Mouse (Mus musculus): ENCODE results near the gene Olfr218.
"Not testable (repeated sequence)": the region's sequence is repeated elsewhere in the genome, so short reads cannot be mapped to it uniquely, and the experiment has no call there.

GRCm38 (mm10) chr1:173237004-173237403, 39.4 kb downstream of the Olfr218 start:
- TF ChIP-seq GATA1 (IDR thresholded peaks at IDR 0.05; ENCODE audit: borderline replicate concordance, low read length); FLI1 (IDR thresholded peaks at IDR 0.05; ENCODE audit: low read length): not testable (repeated sequence)

All from megakaryocyte, embryonic 14.5 days (primary cell).